Mouse (Mus musculus): ENCODE results near the gene Hist1h2bg. TPM values are rescaled to one million over a fixed set of nuclear protein-coding genes. Genes with fewer than 3 reads are reported as not detected.
"Not testable (repeated sequence)": the region's sequence is repeated elsewhere in the genome, so short reads cannot be mapped to it uniquely, and the experiment has no call there.

The Hist1h2bg gene
- polyA plus RNA-seq, 1 experiment from 2014 or later: 4.3 TPM

DNA sequence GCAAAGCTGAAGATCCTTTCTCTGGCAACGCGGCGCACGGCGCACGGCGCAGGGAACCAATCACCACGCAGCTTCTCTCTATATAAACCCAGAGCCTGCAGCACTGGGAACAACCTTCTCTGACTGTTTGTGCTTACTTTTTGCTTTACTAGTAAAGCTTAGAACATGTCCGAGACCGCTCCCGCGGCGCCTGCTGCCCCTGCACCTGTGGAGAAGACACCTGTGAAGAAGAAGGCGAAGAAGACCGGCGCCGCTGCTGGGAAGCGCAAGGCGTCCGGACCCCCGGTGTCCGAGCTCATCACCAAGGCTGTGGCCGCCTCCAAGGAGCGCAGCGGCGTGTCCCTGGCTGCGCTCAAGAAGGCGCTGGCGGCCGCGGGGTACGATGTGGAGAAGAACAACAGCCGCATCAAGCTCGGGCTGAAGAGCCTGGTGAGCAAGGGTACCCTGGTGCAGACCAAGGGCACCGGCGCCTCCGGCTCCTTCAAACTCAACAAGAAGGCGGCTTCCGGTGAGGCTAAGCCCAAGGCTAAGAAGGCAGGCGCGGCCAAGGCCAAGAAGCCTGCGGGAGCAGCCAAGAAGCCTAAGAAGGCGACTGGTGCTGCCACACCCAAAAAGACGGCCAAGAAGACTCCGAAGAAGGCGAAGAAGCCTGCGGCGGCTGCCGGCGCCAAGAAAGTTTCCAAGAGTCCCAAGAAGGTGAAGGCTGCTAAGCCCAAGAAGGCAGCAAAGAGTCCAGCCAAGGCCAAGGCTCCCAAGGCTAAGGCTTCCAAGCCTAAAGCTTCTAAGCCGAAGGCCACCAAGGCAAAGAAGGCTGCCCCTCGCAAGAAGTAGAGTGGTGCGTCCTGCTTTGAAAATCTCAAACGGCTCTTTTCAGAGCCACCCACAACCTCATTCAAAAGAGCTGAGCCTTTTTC lies 16.0 kb upstream of the Hist1h2bg start:
- Histone ChIP-seq H3K9ac (peak overlapping the region; percentile 86), H3K4me1 (replicated peaks) (peaks cover 21% of the 10 kb centered on the region), H3K4me3 (peak overlapping the region; percentile 59), H3K4me2 (peak overlapping the region; percentile 95), H3K9me3 (replicated peaks) (no peaks in the 10 kb centered on the region), H3K36me3 (no peaks in the 10 kb centered on the region), H3K27me3 (no peaks in the 10 kb centered on the region), H3K27ac (peak overlapping the region; percentile 97)
- under 1% methylated on average over 54 of the region's 54 CpGs for WGBS
- ATAC-seq (replicated peaks; ENCODE audit: insufficient number of reproducible peaks, insufficient read depth, low FRiP score, low read depth): peak; percentile 86

- Histone ChIP-seq H3K36me3 (no peaks in the 10 kb centered on the region), H3K27ac (peak overlapping the region; percentile 97), H3K4me1 (replicated peaks) (peaks cover 18% of the 10 kb centered on the region), H3K9ac (peak overlapping the region; percentile 86), H3K27me3 (no peaks in the 10 kb centered on the region), H3K9me3 (replicated peaks) (no peaks in the 10 kb centered on the region), H3K4me2 (peak overlapping the region; percentile 95), H3K4me3 (peak overlapping the region; percentile 59)
- under 1% methylated on average over 18 of the region's 18 CpGs for WGBS
- peak; percentile 75 for ATAC-seq (replicated peaks; ENCODE audit: insufficient number of reproducible peaks, insufficient read depth, low FRiP score, low read depth)
These were observed 15.3 kb upstream of the Hist1h2bg start for GRCm38 (mm10) chr13:23555839-23556416.

- H3K27me3 ChIP-seq: no peaks in the 10 kb centered on the region
- no peaks in the 10 kb centered on the region for H3K36me3 ChIP-seq
- H3K9ac ChIP-seq: no peak overlapping the region
- H3K9me3 ChIP-seq (replicated peaks): no peaks in the 10 kb centered on the region
- no peak for ATAC-seq (replicated peaks; ENCODE audit: insufficient number of reproducible peaks, insufficient read depth, low FRiP score, low read depth)
- WGBS: 73% methylated on average over 3 of the region's 3 CpGs
- peaks cover 16% of the 10 kb centered on the region for H3K4me1 ChIP-seq (replicated peaks)
- peak overlapping the region; percentile 95; the same call in 1 of the 2 replicates for H3K4me2 ChIP-seq
- H3K27ac ChIP-seq: peak overlapping the region; percentile 97; the same call in 1 of the 2 replicates
- H3K4me3 ChIP-seq: 0 out of 2 replicates have a peak overlapping the region, but pooled peaks have one; percentile 4
These were observed 14.3 kb upstream of the Hist1h2bg start for GRCm38 (mm10) chr13:23556906-23557305.

DNA sequence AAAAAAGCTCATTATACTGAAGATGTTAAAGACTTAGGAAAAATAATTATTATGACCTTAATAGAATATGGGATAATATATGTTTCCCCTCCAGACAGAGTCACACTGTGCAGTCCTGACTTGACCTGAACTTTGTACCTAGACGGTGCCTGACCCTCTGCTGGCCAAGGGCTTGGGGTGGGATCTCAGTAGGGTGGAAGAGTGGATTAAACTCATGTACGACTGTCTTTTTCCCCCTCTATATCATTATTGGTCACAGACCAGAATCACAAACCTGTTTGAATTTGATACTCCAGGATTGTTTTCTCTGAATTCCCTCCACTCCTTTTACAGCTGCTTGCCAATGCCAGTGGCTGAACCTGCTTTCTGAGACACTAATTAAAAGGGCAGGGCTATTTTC lies 10.5 kb upstream of the Hist1h2bg start:
- H3K27ac ChIP-seq: not testable (repeated sequence)

DNA sequence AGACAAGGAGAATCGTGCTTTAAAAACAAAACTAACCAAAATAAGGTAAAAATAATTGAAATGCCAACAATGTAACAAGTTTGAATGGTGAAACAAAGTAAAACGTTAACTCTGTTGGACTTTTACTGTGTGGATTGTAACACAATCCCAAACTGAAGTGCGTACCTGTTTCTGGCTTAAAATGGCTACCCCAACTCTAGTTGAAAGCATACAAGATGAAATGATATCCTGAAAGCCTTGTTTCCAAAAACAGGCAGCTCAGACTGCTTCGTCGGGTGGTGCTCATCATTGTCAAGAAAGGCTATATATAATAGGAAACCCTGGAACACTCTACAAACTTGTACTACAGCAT lies 9.7 kb upstream of the Hist1h2bg start:
- H3K4me1 ChIP-seq (replicated peaks); H3K9me3 ChIP-seq (replicated peaks); H3K27me3 ChIP-seq; H3K36me3 ChIP-seq; ATAC-seq (replicated peaks; ENCODE audit: insufficient number of reproducible peaks, insufficient read depth, low FRiP score, low read depth): not testable (repeated sequence)
- WGBS: 0% methylated on average over 2 of the region's 5 CpGs
- H3K4me3 ChIP-seq: peak overlapping the region; percentile 58
- H3K4me2 ChIP-seq: peak overlapping the region; percentile 66
- H3K27ac ChIP-seq: peak overlapping the region; percentile 94
- peak overlapping the region; percentile 59; the same call in 1 of the 2 replicates for H3K9ac ChIP-seq

More for the DNA sequence above, 10.5 kb upstream of the Hist1h2bg start:
- not testable (repeated sequence) for ATAC-seq (replicated peaks; ENCODE audit: insufficient number of reproducible peaks, insufficient read depth, low FRiP score, low read depth); H3K9me3 ChIP-seq (replicated peaks); H3K36me3 ChIP-seq; H3K27me3 ChIP-seq; H3K4me1 ChIP-seq (replicated peaks); H3K4me3 ChIP-seq
- H3K4me2 ChIP-seq: peak overlapping the region; percentile 32; the same call in 1 of the 2 replicates
- peak overlapping the region; percentile 14; the same call in 1 of the 2 replicates for H3K9ac ChIP-seq
- WGBS: 40% methylated on average over 2 of the region's 2 CpGs

- Histone ChIP-seq H3K9ac (peak within 1 kb of the TSS; percentile 59), H3K4me3 (peak within 1 kb of the TSS; percentile 58), H3K4me2 (peak within 1 kb of the TSS; percentile 66), H3K27ac (peak within 1 kb of the TSS; percentile 94)
- H3K36me3 ChIP-seq; H3K27me3 ChIP-seq; H3K9me3 ChIP-seq (replicated peaks); H3K4me1 ChIP-seq (replicated peaks): not testable (repeated sequence)
- peak; percentile 91 for ATAC-seq (replicated peaks; ENCODE audit: insufficient number of reproducible peaks, insufficient read depth, low FRiP score, low read depth)
- WGBS: under 1% methylated on average over 53 of the region's 67 CpGs
These were observed 9.1 kb upstream of the Hist1h2bg start, which contains the start of gene Hist1h3e for GRCm38 (mm10) chr13:23561883-23562659. TSS of gene Hist1h3e (minus strand) at chr13:23562369.

- no peaks in the 10 kb centered on the region for H3K36me3 ChIP-seq
- H3K9ac ChIP-seq: peak overlapping the region; percentile 57
- no peaks in the 10 kb centered on the region for H3K27me3 ChIP-seq
- peak overlapping the region; percentile 66 for H3K4me2 ChIP-seq
- H3K27ac ChIP-seq: peak overlapping the region; percentile 94
- no peaks in the 10 kb centered on the region for H3K9me3 ChIP-seq (replicated peaks)
- peak; percentile 36 for ATAC-seq (replicated peaks; ENCODE audit: insufficient number of reproducible peaks, insufficient read depth, low FRiP score, low read depth)
- peak overlapping the region; percentile 58 for H3K4me3 ChIP-seq
- 3% methylated on average over 18 of the region's 18 CpGs for WGBS
- peaks cover 2% of the 10 kb centered on the region; the same call in 1 of the 2 replicates for H3K4me1 ChIP-seq (replicated peaks)
These were observed 8.3 kb upstream of the Hist1h2bg start for GRCm38 (mm10) chr13:23562699-23563462.

GRCm38 (mm10) chr13:23564482-23564881 lies 6.7 kb upstream of the Hist1h2bg start:
- peaks cover 2% of the 10 kb centered on the region; the same call in 1 of the 2 replicates for H3K4me1 ChIP-seq (replicated peaks)
- no peak for ATAC-seq (replicated peaks; ENCODE audit: insufficient number of reproducible peaks, insufficient read depth, low FRiP score, low read depth)
- H3K4me3 ChIP-seq: no peak overlapping the region
- 82% methylated on average over 2 of the region's 2 CpGs for WGBS
- no peak overlapping the region for H3K27ac ChIP-seq
- no peaks in the 10 kb centered on the region for H3K9me3 ChIP-seq (replicated peaks)
- no peak overlapping the region for H3K4me2 ChIP-seq
- no peak overlapping the region for H3K9ac ChIP-seq
- H3K36me3 ChIP-seq: no peaks in the 10 kb centered on the region
- no peaks in the 10 kb centered on the region for H3K27me3 ChIP-seq

GRCm38 (mm10) chr13:23570261-23571021 lies 755 bp upstream of the Hist1h2bg start:
- H3K36me3 ChIP-seq: not testable (repeated sequence)
- 0 out of 2 replicates have a peak, but pooled peaks have one; percentile 4 for ATAC-seq (replicated peaks; ENCODE audit: insufficient number of reproducible peaks, insufficient read depth, low FRiP score, low read depth)
- peaks cover 26% of the 10 kb centered on the region for H3K4me1 ChIP-seq (replicated peaks)

More at GRCm38 (mm10) chr13:23570261-23571021, 755 bp upstream of the Hist1h2bg start:
- H3K4me2 ChIP-seq: peak overlapping the region; percentile 73
- peak overlapping the region; percentile 54 for H3K4me3 ChIP-seq
- peak overlapping the region; percentile 53 for H3K9ac ChIP-seq
- H3K27me3 ChIP-seq; H3K9me3 ChIP-seq (replicated peaks): not testable (repeated sequence)
- 2% methylated on average over 27 of the region's 41 CpGs for WGBS
- peak overlapping the region; percentile 97 for H3K27ac ChIP-seq
